Mouse (Mus musculus): ENCODE data around the gene Lexm. TPM values are rescaled to one million over a fixed set of nuclear protein-coding genes. Genes with fewer than 3 reads are reported as not detected.

Gene Lexm
- polyA plus RNA-seq, 1 experiment from 2014 or later = not detected

DNA sequence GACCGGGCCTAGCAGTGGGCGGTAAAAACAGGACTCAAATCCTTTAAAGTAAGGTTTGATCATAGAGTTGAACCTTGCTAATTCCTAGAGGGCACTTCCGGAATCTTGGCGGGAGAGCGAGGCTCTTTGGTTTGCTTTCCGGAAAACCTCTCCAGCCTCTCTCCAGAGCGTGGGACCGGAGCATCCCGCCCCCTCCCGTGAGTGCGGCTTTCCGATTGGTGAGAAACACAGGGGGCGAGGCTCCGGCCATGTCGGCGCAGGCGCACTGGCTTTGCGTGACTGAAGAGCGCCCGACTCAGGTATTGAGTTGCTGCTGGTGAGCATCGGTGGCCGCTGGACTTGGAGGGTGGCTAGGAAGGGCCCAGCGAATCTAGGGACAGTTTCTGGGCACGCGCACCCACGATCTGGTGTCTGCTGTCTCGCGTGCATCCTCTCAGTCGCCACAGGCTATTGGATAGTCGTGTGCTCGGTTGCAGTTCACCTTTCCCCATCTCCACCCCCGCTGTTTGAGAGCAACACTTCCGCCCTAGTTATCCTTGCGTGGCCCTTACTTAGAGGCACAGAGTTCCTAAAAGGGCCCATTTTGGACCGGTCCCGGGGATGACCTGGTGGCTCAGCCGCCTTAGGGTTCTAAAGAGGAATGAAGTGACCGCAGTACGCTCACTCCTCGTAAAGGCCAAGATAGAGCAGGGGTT, 33.9 kb upstream of the Lexm start, which contains the start of gene Pars2:
Gene Pars2 (plus strand): TSS at position 237 of the 695 bp plus-strand sequence.
- Histone ChIP-seq H3K9ac (ENCODE audit: low read length) (peak within 1 kb of the TSS; percentile 75), H3K27ac (ENCODE audit: low read length) (peak within 1 kb of the TSS; percentile 31; the same call in 1 of the 2 replicates), H3K36me3 (ENCODE audit: control insufficient read depth, insufficient read depth, low read length) (no peaks in the 10 kb centered on the region; the same call in 1 of the 2 replicates), H3K4me3 (replicated peaks; ENCODE audit: low read length) (peak within 1 kb of the TSS; percentile 62), H3K4me2 (ENCODE audit: low read depth, low read length) (peak within 1 kb of the TSS; percentile 66), H3K9me3 (replicated peaks; ENCODE audit: control insufficient read depth, low read length) (no peaks in the 10 kb centered on the region), H3K27me3 (ENCODE audit: control insufficient read depth, insufficient read depth, low read length) (no peaks in the 10 kb centered on the region), H3K4me1 (ENCODE audit: control insufficient read depth, insufficient read depth, low read length) (peaks cover 7% of the 10 kb centered on the region; the same call in 1 of the 2 replicates)
- peak; percentile 98 for ATAC-seq (ENCODE audit: insufficient read depth, low FRiP score)
- 2% methylated on average over 40 of the region's 40 CpGs for WGBS

DNA sequence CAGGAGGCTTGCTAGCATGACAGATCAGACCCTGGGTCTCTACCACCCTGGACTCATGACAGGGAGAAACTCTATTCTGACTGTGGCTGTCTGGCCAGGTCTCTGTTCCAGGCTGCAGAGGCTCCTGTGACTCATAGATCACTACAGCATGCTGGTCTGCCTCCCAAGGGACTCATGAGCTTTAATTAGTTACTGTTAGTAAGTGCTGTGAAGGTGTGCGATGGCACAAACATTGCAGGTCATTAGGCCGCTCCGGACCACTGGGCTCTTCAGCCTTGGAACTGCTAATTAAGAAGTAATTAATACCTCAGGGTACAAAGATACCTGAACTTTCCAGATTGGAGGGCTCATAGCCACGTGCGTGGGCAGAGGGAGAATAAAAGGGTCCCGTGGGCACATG, 30.1 kb upstream of the Lexm start:
- H3K27ac ChIP-seq (ENCODE audit: low read length) = no peak overlapping the region
- WGBS = 76% methylated on average over 6 of the region's 6 CpGs

DNA sequence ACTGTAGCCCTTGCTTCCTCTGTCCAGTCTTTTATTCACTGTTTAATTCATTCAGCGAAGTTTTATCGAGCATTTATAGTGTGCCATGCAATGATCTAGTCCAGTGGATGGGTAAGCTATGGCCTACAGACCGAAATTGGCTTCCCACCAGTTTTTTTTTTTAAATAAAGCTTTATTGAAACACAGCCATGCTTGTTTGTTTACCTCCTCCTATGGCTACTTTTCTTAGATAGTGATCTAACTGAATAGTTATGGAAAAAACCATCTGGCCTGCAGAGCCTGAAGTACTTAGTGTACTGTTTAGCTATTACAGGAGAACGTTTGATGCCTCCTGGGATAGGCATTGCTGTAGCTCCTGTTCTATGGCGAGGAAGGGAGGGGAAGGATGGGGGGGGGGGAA, 28.8 kb upstream of the Lexm start:
- Histone ChIP-seq H3K4me3 (replicated peaks; ENCODE audit: low read length) (no peak overlapping the region), H3K9ac (ENCODE audit: low read length) (no peak overlapping the region), H3K36me3 (ENCODE audit: control insufficient read depth, insufficient read depth, low read length) (no peaks in the 10 kb centered on the region), H3K9me3 (replicated peaks; ENCODE audit: control insufficient read depth, low read length) (no peaks in the 10 kb centered on the region), H3K27ac (ENCODE audit: low read length) (no peak overlapping the region), H3K4me2 (ENCODE audit: low read depth, low read length) (no peak overlapping the region), H3K4me1 (ENCODE audit: control insufficient read depth, insufficient read depth, low read length) (peaks cover 13% of the 10 kb centered on the region), H3K27me3 (ENCODE audit: control insufficient read depth, insufficient read depth, low read length) (no peaks in the 10 kb centered on the region)
- ATAC-seq (ENCODE audit: insufficient read depth, low FRiP score) = no peak
- 75% methylated on average over 5 of the region's 5 CpGs for WGBS

More for the DNA sequence above, 30.1 kb upstream of the Lexm start:
- no peak for ATAC-seq (ENCODE audit: insufficient read depth, low FRiP score)
- Histone ChIP-seq H3K36me3 (ENCODE audit: control insufficient read depth, insufficient read depth, low read length) (no peaks in the 10 kb centered on the region), H3K9me3 (replicated peaks; ENCODE audit: control insufficient read depth, low read length) (no peaks in the 10 kb centered on the region), H3K4me1 (ENCODE audit: control insufficient read depth, insufficient read depth, low read length) (peaks cover 20% of the 10 kb centered on the region), H3K4me2 (ENCODE audit: low read depth, low read length) (no peak overlapping the region), H3K9ac (ENCODE audit: low read length) (0 out of 2 replicates have a peak overlapping the region, but pooled peaks have one; percentile 8), H3K4me3 (replicated peaks; ENCODE audit: low read length) (no peak overlapping the region), H3K27me3 (ENCODE audit: control insufficient read depth, insufficient read depth, low read length) (no peaks in the 10 kb centered on the region)

DNA sequence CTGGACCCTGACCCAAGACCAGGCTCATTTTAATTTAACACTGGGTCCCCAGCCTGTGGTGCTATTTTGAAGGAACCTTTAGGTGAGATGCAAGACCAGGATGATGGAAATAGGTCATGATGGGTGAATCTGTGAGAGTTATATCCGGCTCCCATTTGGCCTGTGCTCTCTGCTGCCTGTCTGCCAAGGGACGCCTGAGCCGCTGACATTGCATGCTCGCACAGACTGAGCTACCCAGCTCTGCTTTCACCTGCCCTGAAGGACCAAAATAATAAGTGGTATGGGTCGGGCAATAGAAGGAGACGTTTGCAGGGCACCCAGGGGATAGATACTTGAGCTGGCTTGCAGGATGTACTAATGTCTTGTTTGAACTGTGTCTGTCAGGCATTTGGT, 27.2 kb upstream of the Lexm start:
- H3K36me3 ChIP-seq (ENCODE audit: control insufficient read depth, insufficient read depth, low read length) = no peaks in the 10 kb centered on the region
- no peaks in the 10 kb centered on the region; the same call in 1 of the 2 replicates for H3K9me3 ChIP-seq (replicated peaks; ENCODE audit: control insufficient read depth, low read length)
- H3K9ac ChIP-seq (ENCODE audit: low read length) = no peak overlapping the region
- no peak overlapping the region for H3K4me2 ChIP-seq (ENCODE audit: low read depth, low read length)
- no peak overlapping the region for H3K4me3 ChIP-seq (replicated peaks; ENCODE audit: low read length)
- H3K27me3 ChIP-seq (ENCODE audit: control insufficient read depth, insufficient read depth, low read length) = no peaks in the 10 kb centered on the region
- peak overlapping the region; percentile 56; the same call in 1 of the 2 replicates for H3K27ac ChIP-seq (ENCODE audit: low read length)
- H3K4me1 ChIP-seq (ENCODE audit: control insufficient read depth, insufficient read depth, low read length) = peaks cover 13% of the 10 kb centered on the region
- ATAC-seq (ENCODE audit: insufficient read depth, low FRiP score) = no peak
- 55% methylated on average over 6 of the region's 6 CpGs for WGBS

DNA sequence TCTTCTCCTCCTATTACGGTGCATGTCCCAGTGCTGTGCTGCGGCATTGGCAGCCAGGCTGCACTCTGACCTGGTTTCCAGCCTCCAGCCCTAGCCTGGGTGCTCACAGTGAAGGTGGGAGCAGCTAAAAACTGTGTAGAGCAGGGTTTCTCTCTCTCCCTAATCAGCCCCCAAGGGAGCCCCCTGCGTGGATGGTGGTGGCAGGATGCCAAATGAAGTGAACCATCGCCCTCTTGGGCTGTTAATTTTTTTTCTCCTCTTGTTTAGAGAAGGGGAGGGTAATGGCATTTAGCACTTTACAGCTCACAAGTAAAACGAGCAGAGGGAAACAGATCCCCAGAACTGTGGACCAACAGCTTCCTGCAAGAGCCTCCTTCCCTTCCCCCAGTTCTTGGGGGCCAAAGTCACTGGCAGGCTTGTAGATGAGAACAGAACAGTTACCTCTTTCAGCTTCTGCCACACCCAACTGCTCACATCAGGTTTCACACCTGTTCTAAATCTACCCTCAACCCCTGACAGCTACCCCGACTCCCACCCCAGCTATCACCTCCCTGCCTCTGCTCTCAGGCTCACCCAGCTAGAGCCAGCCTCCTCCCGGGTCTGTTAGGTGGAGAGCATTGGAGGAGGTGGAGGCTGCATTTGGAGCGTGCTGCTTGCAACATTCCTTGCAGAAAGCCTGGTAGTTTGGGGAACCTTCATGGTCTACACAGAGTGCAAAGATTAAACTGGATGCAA, 26.6 kb upstream of the Lexm start:
- no peak overlapping the region for H3K4me3 ChIP-seq (replicated peaks; ENCODE audit: low read length)
- no peaks in the 10 kb centered on the region for H3K27me3 ChIP-seq (ENCODE audit: control insufficient read depth, insufficient read depth, low read length)
- H3K27ac ChIP-seq (ENCODE audit: low read length) = peak overlapping the region; percentile 56; the same call in 1 of the 2 replicates
- peak overlapping the region; percentile 59 for H3K9ac ChIP-seq (ENCODE audit: low read length)
- H3K4me2 ChIP-seq (ENCODE audit: low read depth, low read length) = no peak overlapping the region
- H3K9me3 ChIP-seq (replicated peaks; ENCODE audit: control insufficient read depth, low read length) = no peaks in the 10 kb centered on the region; the same call in 1 of the 2 replicates
- peaks cover 13% of the 10 kb centered on the region for H3K4me1 ChIP-seq (ENCODE audit: control insufficient read depth, insufficient read depth, low read length)
- peak; percentile 28; the same call in 1 of the 2 replicates for ATAC-seq (ENCODE audit: insufficient read depth, low FRiP score)
- no peaks in the 10 kb centered on the region for H3K36me3 ChIP-seq (ENCODE audit: control insufficient read depth, insufficient read depth, low read length)
- WGBS = 13% methylated on average over 8 of the region's 8 CpGs

DNA sequence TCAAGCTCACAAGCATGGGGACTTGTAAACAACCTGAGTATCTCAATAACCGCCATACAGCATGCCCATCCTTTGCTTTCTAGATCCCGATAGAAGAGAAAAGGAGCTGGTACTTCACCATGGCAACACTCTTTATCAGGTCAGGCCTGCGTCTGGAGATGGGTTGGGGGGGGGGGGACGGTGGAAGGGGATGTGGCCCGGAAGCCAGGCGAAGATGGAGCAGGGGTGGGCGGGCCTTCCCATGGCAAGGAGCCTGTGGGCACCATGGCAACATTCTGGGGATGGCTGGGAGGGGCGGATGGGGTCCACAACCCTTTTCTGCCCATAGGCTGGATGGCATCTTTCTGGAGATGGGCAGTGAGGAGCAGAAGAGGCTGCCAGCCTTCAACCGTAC, 17.0 kb upstream of the Lexm start:
- 44% methylated on average over 9 of the region's 9 CpGs for WGBS
- Histone ChIP-seq H3K4me1 (ENCODE audit: control insufficient read depth, insufficient read depth, low read length) (peaks cover 23% of the 10 kb centered on the region), H3K9ac (ENCODE audit: low read length) (no peak overlapping the region), H3K27ac (ENCODE audit: low read length) (peak overlapping the region; percentile 79), H3K36me3 (ENCODE audit: control insufficient read depth, insufficient read depth, low read length) (no peaks in the 10 kb centered on the region), H3K4me3 (replicated peaks; ENCODE audit: low read length) (no peak overlapping the region), H3K9me3 (replicated peaks; ENCODE audit: control insufficient read depth, low read length) (no peaks in the 10 kb centered on the region), H3K27me3 (ENCODE audit: control insufficient read depth, insufficient read depth, low read length) (no peaks in the 10 kb centered on the region), H3K4me2 (ENCODE audit: low read depth, low read length) (no peak overlapping the region)
- no peak for ATAC-seq (ENCODE audit: insufficient read depth, low FRiP score)

DNA sequence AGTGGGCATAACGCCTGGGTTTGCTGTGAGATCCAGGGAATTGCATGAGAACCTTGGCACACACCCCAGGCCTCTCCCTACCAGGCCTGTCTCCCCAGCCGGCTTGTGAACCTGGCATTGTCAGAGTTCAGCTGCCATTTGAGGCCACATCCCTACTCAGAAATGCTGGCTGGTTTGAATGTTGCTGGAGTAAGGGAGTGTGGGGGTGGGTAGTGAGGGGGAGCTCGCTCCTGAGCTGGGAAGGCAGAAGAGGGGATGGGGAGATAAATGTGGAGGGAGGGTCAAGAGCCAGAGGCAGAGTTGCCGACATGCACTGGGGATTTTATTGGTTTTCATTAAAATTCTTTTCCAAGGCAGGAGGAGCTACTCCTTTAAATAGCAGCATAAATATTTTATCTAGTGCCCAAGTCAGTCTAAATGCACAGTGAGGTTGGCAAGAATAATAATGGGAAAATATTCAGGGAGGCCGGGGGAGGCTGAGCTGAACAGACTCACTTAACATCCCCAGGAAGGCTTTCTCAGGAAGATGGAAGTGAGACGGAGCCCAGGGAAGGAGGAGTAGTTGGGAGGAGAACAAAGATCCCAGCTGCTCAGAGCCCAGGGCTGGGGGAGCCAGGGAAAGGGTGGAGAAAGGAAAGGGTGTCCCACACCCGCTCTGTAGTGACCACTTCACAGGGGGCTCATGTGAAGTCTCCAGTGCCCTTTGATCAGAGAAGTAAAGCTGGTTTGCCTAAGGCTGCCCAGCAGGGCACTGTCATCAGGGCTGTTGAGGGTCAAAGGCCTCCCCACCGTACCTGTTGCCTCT, 16.4 kb upstream of the Lexm start:
- 28% methylated on average over 8 of the region's 8 CpGs for WGBS
- Histone ChIP-seq H3K36me3 (ENCODE audit: control insufficient read depth, insufficient read depth, low read length) (no peaks in the 10 kb centered on the region), H3K4me3 (replicated peaks; ENCODE audit: low read length) (no peak overlapping the region), H3K27ac (ENCODE audit: low read length) (peak overlapping the region; percentile 79), H3K4me1 (ENCODE audit: control insufficient read depth, insufficient read depth, low read length) (peaks cover 29% of the 10 kb centered on the region), H3K9me3 (replicated peaks; ENCODE audit: control insufficient read depth, low read length) (no peaks in the 10 kb centered on the region), H3K9ac (ENCODE audit: low read length) (no peak overlapping the region), H3K27me3 (ENCODE audit: control insufficient read depth, insufficient read depth, low read length) (no peaks in the 10 kb centered on the region), H3K4me2 (ENCODE audit: low read depth, low read length) (no peak overlapping the region; the same call in 1 of the 2 replicates)
- ATAC-seq (ENCODE audit: insufficient read depth, low FRiP score) = peak; percentile 37; the same call in 1 of the 2 replicates

DNA sequence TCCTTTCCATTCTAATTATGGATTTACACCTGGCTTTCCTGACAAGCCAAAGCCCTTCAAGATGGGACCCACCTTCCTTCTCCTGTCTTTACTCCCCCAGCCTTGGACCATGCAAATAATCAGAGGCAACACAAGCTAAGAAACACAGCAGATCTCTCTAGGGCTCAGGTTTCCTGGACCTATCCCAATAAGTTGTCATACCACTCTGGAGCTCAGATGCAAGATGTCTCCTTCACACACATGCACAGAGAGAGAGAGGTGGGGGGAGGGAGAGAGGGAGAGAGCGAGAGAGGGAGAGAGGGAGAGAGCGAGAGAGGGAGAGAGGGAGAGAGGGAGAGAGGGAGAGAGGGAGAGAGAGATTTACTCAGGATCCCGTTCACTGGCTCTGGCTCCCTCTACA, 15.3 kb upstream of the Lexm start:
- no peak overlapping the region for H3K9ac ChIP-seq (ENCODE audit: low read length)
- H3K27ac ChIP-seq (ENCODE audit: low read length) = peak overlapping the region; percentile 79; the same call in 1 of the 2 replicates
- H3K27me3 ChIP-seq (ENCODE audit: control insufficient read depth, insufficient read depth, low read length) = no peaks in the 10 kb centered on the region
- H3K4me1 ChIP-seq (ENCODE audit: control insufficient read depth, insufficient read depth, low read length) = peaks cover 33% of the 10 kb centered on the region
- ATAC-seq (ENCODE audit: insufficient read depth, low FRiP score) = no peak
- H3K4me2 ChIP-seq (ENCODE audit: low read depth, low read length) = no peak overlapping the region
- H3K9me3 ChIP-seq (replicated peaks; ENCODE audit: control insufficient read depth, low read length) = no peaks in the 10 kb centered on the region
- H3K36me3 ChIP-seq (ENCODE audit: control insufficient read depth, insufficient read depth, low read length) = no peaks in the 10 kb centered on the region
- 29% methylated on average over 2 of the region's 3 CpGs for WGBS
- no peak overlapping the region for H3K4me3 ChIP-seq (replicated peaks; ENCODE audit: low read length)
